Mouse (Mus musculus) stomach, postnatal 0 days (tissue): ENCODE measurements at regions not wholly inside any gene's neighbourhood (a gene's known extent, or its start where the extent isn't known, plus 50 kb on each side); places are given as distances from the start of the nearest gene placed in this dataset.

Experiments used
- ATAC-seq: fragments of 200-750 bp; cut with Nextera tagmentation; 2 replicates; pipeline ENCODE4 v1.8.0; 2017; ENCODE audit not compliant: low FRiP score, low TSS enrichment
- DNase-seq: peaks from one replicate; pipeline ENCODE4 v3.0.0-alpha.2; 2016; ENCODE audit warnings: low spot score
- H3K27ac ChIP-seq: fragments of 300-500 bp; sonication (generic); replicated peaks from 2 replicates; pipeline ENCODE4 v1.5.1; 2014; ENCODE audit warnings: mild to moderate bottlenecking, control low read depth
- H3K27me3 ChIP-seq: fragments of 300-500 bp; sonication (generic); 2 replicates; pipeline ENCODE4 v1.6.1; 2014; ENCODE audit warnings: low read length; ENCODE audit not compliant: control insufficient read depth, insufficient read depth
- H3K36me3 ChIP-seq: fragments of 300-500 bp; sonication (generic); 2 replicates; pipeline ENCODE4 v1.6.1; 2014; ENCODE audit warnings: low read length, mixed read lengths; ENCODE audit not compliant: control insufficient read depth, insufficient read depth
- H3K4me1 ChIP-seq: fragments of 300-500 bp; sonication (generic); replicated peaks from 2 replicates; pipeline ENCODE4 v1.6.1; 2014; ENCODE audit warnings: antibody characterized with exemption; ENCODE audit not compliant: control insufficient read depth, insufficient read depth
- H3K4me2 ChIP-seq: fragments of 300-500 bp; sonication (generic); replicated peaks from 2 replicates; pipeline ENCODE4 v1.6.1; 2014; ENCODE audit warnings: low read depth, mild to moderate bottlenecking, control low read depth, moderate library complexity
- H3K4me3 ChIP-seq: fragments of 300-500 bp; sonication (generic); 2 replicates; pipeline ENCODE4 v1.5.1; 2014; ENCODE audit warnings: low read depth, low read length, control low read depth
- H3K9ac ChIP-seq: fragments of 300-500 bp; sonication (generic); 2 replicates; pipeline ENCODE4 v1.6.1; 2014; ENCODE audit warnings: mild to moderate bottlenecking, low read length, control low read depth, mixed read lengths
- H3K9me3 ChIP-seq: fragments of 300-500 bp; sonication (generic); 2 replicates; pipeline ENCODE4 v1.6.1; 2016; ENCODE audit warnings: low read length; ENCODE audit not compliant: control insufficient read depth
- CTCF ChIP-seq: IDR thresholded peaks from 2 replicates; pipeline ENCODE4 v1.5.1; 2016; ENCODE audit warnings: antibody characterized with exemption, low read depth, mild to moderate bottlenecking, moderate library complexity
- EP300 ChIP-seq: optimal IDR thresholded peaks from 2 replicates; pipeline ENCODE3; 2016; ENCODE audit warnings: antibody characterized with exemption
- WGBS: fragments of 180-500 bp; shearing (Covaris S2); extraction: QIAGEN DNeasy Blood & Tissue Kit; methylation state at CpG from one replicate; pipeline ENCODE4 v1.1.7; 2014; 5-methylcytosine and 5-hydroxymethylcytosine counted together

DNA sequence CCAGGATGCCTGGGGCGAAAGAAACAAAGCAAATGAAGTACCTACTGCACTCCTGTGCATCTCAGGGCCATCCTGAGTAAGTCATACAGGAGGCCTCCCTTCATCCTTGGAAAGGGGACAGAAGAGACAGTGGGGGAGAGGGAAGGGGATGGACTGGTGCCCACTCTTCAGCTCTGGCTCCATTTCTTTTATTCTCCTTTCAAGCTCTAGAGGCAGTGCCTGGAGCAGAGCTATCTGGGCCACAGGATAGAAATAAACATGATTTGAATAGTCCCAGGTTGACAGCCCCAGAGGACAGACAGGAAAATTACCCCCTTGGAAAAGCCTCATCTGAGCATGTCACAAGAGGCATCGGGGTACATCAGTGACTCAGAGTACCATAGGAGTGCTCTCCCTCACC is 72.2 kb upstream of the Mafb start:
- Histone ChIP-seq H3K4me1 (no peaks in the 10 kb centered on the region), H3K27ac (no peak overlapping the region), H3K9me3 (no peaks in the 10 kb centered on the region), H3K36me3 (no peaks in the 10 kb centered on the region), H3K27me3 (no peaks in the 10 kb centered on the region), H3K4me3 (no peak overlapping the region), H3K4me2 (no peak overlapping the region), H3K9ac (no peak overlapping the region)
- no peak for TF ChIP-seq EP300
- TF ChIP-seq CTCF: no peak
- WGBS: 92% methylated on average over 2 of the region's 2 CpGs
- DNase-seq: no peak
- no peak for ATAC-seq

GRCm38 (mm10) chr2:160440236-160440635 is 73.4 kb upstream of the Mafb start:
- TF ChIP-seq EP300: no peak
- TF ChIP-seq CTCF: no peak
- Histone ChIP-seq H3K4me1 (no peaks in the 10 kb centered on the region), H3K9me3 (no peaks in the 10 kb centered on the region), H3K27ac (no peak overlapping the region), H3K9ac (no peak overlapping the region), H3K4me2 (no peak overlapping the region), H3K4me3 (no peak overlapping the region), H3K27me3 (no peaks in the 10 kb centered on the region), H3K36me3 (no peaks in the 10 kb centered on the region)
- DNase-seq (no peak), ATAC-seq (no peak)
- 89% methylated on average over 9 of the region's 9 CpGs for WGBS

- no peak overlapping the region for H3K27ac ChIP-seq
- ATAC-seq (0 out of 2 replicates have a peak, but pooled peaks have one; percentile 5), DNase-seq (no peak)
- peak overlapping the region; percentile 56 for H3K4me2 ChIP-seq
- H3K36me3 ChIP-seq: no peaks in the 10 kb centered on the region
- TF ChIP-seq CTCF: no peak
- TF ChIP-seq EP300: no peak
- peak overlapping the region; percentile 36; the same call in 1 of the 2 replicates for H3K4me3 ChIP-seq
- no peaks in the 10 kb centered on the region for H3K4me1 ChIP-seq
- H3K9me3 ChIP-seq: no peaks in the 10 kb centered on the region
- no peak overlapping the region for H3K9ac ChIP-seq
- no peaks in the 10 kb centered on the region for H3K27me3 ChIP-seq
- 20% methylated on average over 8 of the region's 8 CpGs for WGBS
Observed at GRCm38 (mm10) chr2:160451057-160451456, 84.2 kb upstream of the Mafb start.

GRCm38 (mm10) chr2:160451481-160452238 is 84.8 kb upstream of the Mafb start:
- under 1% methylated on average over 21 of the region's 21 CpGs for WGBS
- peak; percentile 93 for ATAC-seq

DNA sequence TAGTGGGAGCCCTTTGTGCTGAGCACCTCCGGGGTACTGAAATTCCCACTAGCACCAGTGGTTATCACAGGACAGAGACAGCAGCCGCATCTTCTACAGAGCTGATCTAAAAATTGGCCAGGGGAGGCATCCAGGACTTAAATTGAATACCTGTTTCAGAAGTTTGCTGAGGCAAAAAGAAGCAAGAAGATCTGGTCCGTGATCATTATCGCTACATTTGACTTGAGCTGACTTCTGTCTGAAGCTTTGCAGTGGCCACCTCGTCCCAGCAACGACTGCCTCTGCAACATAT is 85.3 kb upstream of the Mafb start:
- no peak for DNase-seq
- TF ChIP-seq CTCF (no peak), EP300 (no peak)
- peak overlapping the region; percentile 56 for H3K4me2 ChIP-seq
- no peak for ATAC-seq
- no peaks in the 10 kb centered on the region for H3K27me3 ChIP-seq
- no peak overlapping the region for H3K9ac ChIP-seq
- H3K9me3 ChIP-seq: no peaks in the 10 kb centered on the region
- no peaks in the 10 kb centered on the region for H3K4me1 ChIP-seq
- H3K36me3 ChIP-seq: no peaks in the 10 kb centered on the region
- no peak overlapping the region for H3K4me3 ChIP-seq
- 37% methylated on average over 6 of the region's 6 CpGs for WGBS
- no peak overlapping the region for H3K27ac ChIP-seq

More at GRCm38 (mm10) chr2:160451481-160452238, 84.8 kb upstream of the Mafb start:
- H3K9me3 ChIP-seq: no peaks in the 10 kb centered on the region
- no peaks in the 10 kb centered on the region for H3K4me1 ChIP-seq
- no peak for TF ChIP-seq EP300
- TF ChIP-seq CTCF: no peak
- H3K4me3 ChIP-seq: peak overlapping the region; percentile 36
- no peaks in the 10 kb centered on the region for H3K27me3 ChIP-seq
- DNase-seq: peak; percentile 67
- H3K4me2 ChIP-seq: peak overlapping the region; percentile 56
- no peak overlapping the region for H3K27ac ChIP-seq
- H3K36me3 ChIP-seq: no peaks in the 10 kb centered on the region
- peak overlapping the region; percentile 32 for H3K9ac ChIP-seq

DNA sequence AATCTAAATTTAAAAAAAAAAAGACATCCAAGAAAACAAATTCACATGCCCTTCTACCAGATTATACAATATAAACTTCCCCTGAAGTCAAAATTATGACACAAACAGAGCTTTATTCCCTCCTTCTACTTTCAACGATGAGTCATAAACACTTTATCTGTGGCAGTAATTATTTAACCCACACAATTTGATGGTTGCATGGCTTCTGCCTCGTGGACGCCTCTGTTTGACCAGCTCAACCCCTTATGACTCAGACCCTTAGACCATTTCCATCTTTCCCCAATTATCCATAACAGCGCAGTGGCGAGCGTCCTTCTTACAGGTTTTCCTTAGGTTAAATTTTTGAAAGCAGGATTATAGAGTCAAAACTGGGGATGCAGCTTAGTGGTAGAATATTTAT is 85.9 kb upstream of the Mafb start:
- no peak overlapping the region for H3K9ac ChIP-seq
- DNase-seq: no peak
- WGBS: 70% methylated on average over 6 of the region's 6 CpGs
- H3K36me3 ChIP-seq: no peaks in the 10 kb centered on the region
- H3K9me3 ChIP-seq: no peaks in the 10 kb centered on the region
- no peaks in the 10 kb centered on the region for H3K4me1 ChIP-seq
- TF ChIP-seq EP300 (no peak), CTCF (no peak)
- no peak for ATAC-seq
- no peak overlapping the region for H3K4me3 ChIP-seq
- H3K27me3 ChIP-seq: no peaks in the 10 kb centered on the region
- H3K27ac ChIP-seq: no peak overlapping the region
- no peak overlapping the region for H3K4me2 ChIP-seq
